ENCODE assay signal across 39 mouse cellular contexts in genomic region chr19:12666156-12666555, GRCm38 (mm10). TPM values are rescaled to one million over a fixed set of nuclear protein-coding genes. Genes with fewer than 3 reads are reported as not detected.
"Had no signal": no experiment of that assay in that cellular context is flagged by ENCODE, and none has a peak within 500 bp of the region (broad histone marks: within the 10 kb centered on the region; RNA-seq: fewer than 3 reads in every experiment).

No protein-coding gene starts in this region.

- H3K27ac ChIP-seq: limb, embryonic 10.5 days; limb, embryonic 12.5 days; limb, embryonic 13.5 days; limb, embryonic 15.5 days; liver, embryonic 12.5 days; liver, embryonic 13.5 days; liver, embryonic 14.5 days; liver, embryonic 15.5 days; lung, embryonic 15.5 days; macrophage; midbrain, embryonic 10.5 days; midbrain, embryonic 12.5 days; midbrain, embryonic 13.5 days; midbrain, embryonic 15.5 days; neural tube, embryonic 12.5 days had no signal

- H3K36me3 ChIP-seq: limb, embryonic 10.5 days; limb, embryonic 12.5 days; limb, embryonic 13.5 days; limb, embryonic 15.5 days; liver, embryonic 12.5 days; liver, embryonic 13.5 days; liver, embryonic 15.5 days; lung, embryonic 15.5 days; midbrain, embryonic 10.5 days; midbrain, embryonic 12.5 days; midbrain, embryonic 13.5 days; midbrain, embryonic 15.5 days; neural tube, embryonic 12.5 days had no signal

- H3K9me3 ChIP-seq: limb, embryonic 10.5 days; limb, embryonic 15.5 days; liver, embryonic 15.5 days; lung, embryonic 15.5 days; midbrain, embryonic 13.5 days; midbrain, embryonic 15.5 days had no signal

- H3K4me2 ChIP-seq: limb, embryonic 12.5 days; limb, embryonic 13.5 days; limb, embryonic 15.5 days; liver, embryonic 11.5 days; liver, embryonic 12.5 days; liver, embryonic 13.5 days; liver, embryonic 15.5 days; lung, embryonic 14.5 days; lung, embryonic 15.5 days; midbrain, embryonic 11.5 days; midbrain, embryonic 12.5 days; midbrain, embryonic 13.5 days; midbrain, embryonic 15.5 days; neural tube, embryonic 12.5 days had no signal

- H3K27me3 ChIP-seq: limb, embryonic 12.5 days; limb, embryonic 13.5 days; limb, embryonic 15.5 days; liver, embryonic 12.5 days; liver, embryonic 13.5 days; liver, embryonic 15.5 days; lung, embryonic 15.5 days; megakaryocyte, embryonic 14.5 days; midbrain, embryonic 12.5 days; midbrain, embryonic 13.5 days; midbrain, embryonic 15.5 days; neural tube, embryonic 12.5 days had no signal

- H3K9ac ChIP-seq: limb, embryonic 12.5 days; limb, embryonic 13.5 days; limb, embryonic 15.5 days; liver, embryonic 12.5 days; liver, embryonic 13.5 days; liver, embryonic 14.5 days; liver, embryonic 15.5 days; liver, postnatal 0 days; lung, embryonic 14.5 days; lung, embryonic 15.5 days; midbrain, embryonic 12.5 days; midbrain, embryonic 13.5 days; midbrain, embryonic 15.5 days; neural tube, embryonic 12.5 days had no signal

- H3K4me3 ChIP-seq: limb, embryonic 10.5 days; limb, embryonic 12.5 days; limb, embryonic 13.5 days; limb, embryonic 15.5 days; liver, embryonic 12.5 days; liver, embryonic 13.5 days; liver, embryonic 15.5 days; lung, embryonic 15.5 days; megakaryocyte, embryonic 14.5 days; midbrain, embryonic 10.5 days; midbrain, embryonic 12.5 days; midbrain, embryonic 13.5 days; midbrain, embryonic 15.5 days; myocyte; neural tube, embryonic 12.5 days had no signal

- ATAC-seq: liver, embryonic 12.5 days; liver, postnatal 0 days; lung, postnatal 0 days; midbrain, embryonic 13.5 days; midbrain, embryonic 15.5 days; midbrain, embryonic 16.5 days had no signal

- H3K4me1 ChIP-seq: limb, embryonic 10.5 days; limb, embryonic 12.5 days; limb, embryonic 13.5 days; limb, embryonic 15.5 days; liver, embryonic 12.5 days; liver, embryonic 13.5 days; liver, embryonic 15.5 days; lung, embryonic 15.5 days; megakaryocyte, embryonic 14.5 days; midbrain, embryonic 10.5 days; midbrain, embryonic 12.5 days; midbrain, embryonic 13.5 days; midbrain, embryonic 15.5 days; neural tube, embryonic 12.5 days had no signal

- DNase-seq: left cerebral cortex, postnatal 4 days; liver; liver, embryonic 13.5 days; liver, postnatal 0 days; lung, adult 18-20 months; lung, adult 2 months; lung, embryonic 14.5 days; lung, postnatal 10 days; lung, postnatal 14 days; lung, postnatal 36 days; lung, postnatal 4 days; midbrain, embryonic 14.5 days had no signal

RNA-seq across cellular contexts. Expression of gene Olfr1442, which starts 4.1 kb away (rescaled TPM):
- polyA plus RNA-seq: limb, embryonic 10.5 days; limb, embryonic 11.5 days; limb, embryonic 12.5 days; limb, embryonic 13.5 days; limb, embryonic 14.5 days; limb, embryonic 15.5 days; liver, adult 2 months; liver, embryonic 11.5 days; liver, embryonic 12.5 days; liver, embryonic 13.5 days; liver, embryonic 14.5 days; liver, embryonic 15.5 days; liver, embryonic 16.5 days; liver, postnatal 0 days; lung, adult 2 months; lung, embryonic 14.5 days; lung, embryonic 15.5 days; lung, embryonic 16.5 days; lung, postnatal 0 days; macrophage; midbrain, embryonic 10.5 days; midbrain, embryonic 11.5 days; midbrain, embryonic 12.5 days; midbrain, embryonic 13.5 days; midbrain, embryonic 14.5 days; midbrain, embryonic 15.5 days; midbrain, embryonic 16.5 days; midbrain, postnatal 0 days; myocyte; neural tube, embryonic 11.5 days; neural tube, embryonic 12.5 days had no signal

RNA-seq across cellular contexts. Expression of gene Olfr1443, which starts 11.8 kb away (rescaled TPM):
- polyA plus RNA-seq: limb, embryonic 10.5 days; limb, embryonic 11.5 days; limb, embryonic 12.5 days; limb, embryonic 13.5 days; limb, embryonic 14.5 days; limb, embryonic 15.5 days; liver, embryonic 11.5 days; liver, embryonic 12.5 days; liver, embryonic 13.5 days; liver, embryonic 14.5 days; liver, embryonic 15.5 days; liver, embryonic 16.5 days; liver, postnatal 0 days; lung, adult 2 months; lung, embryonic 14.5 days; lung, embryonic 15.5 days; lung, embryonic 16.5 days; lung, postnatal 0 days; macrophage; midbrain, embryonic 10.5 days; midbrain, embryonic 11.5 days; midbrain, embryonic 12.5 days; midbrain, embryonic 13.5 days; midbrain, embryonic 14.5 days; midbrain, embryonic 15.5 days; midbrain, embryonic 16.5 days; midbrain, postnatal 0 days; myocyte; neural tube, embryonic 11.5 days; neural tube, embryonic 12.5 days had no signal

RNA-seq across cellular contexts. Expression of gene Keg1, which starts 29.4 kb away (rescaled TPM):
- polyA plus RNA-seq: limb, embryonic 10.5 days; limb, embryonic 11.5 days; limb, embryonic 12.5 days; limb, embryonic 13.5 days; limb, embryonic 14.5 days; limb, embryonic 15.5 days; lung, embryonic 14.5 days; lung, embryonic 16.5 days; lung, postnatal 0 days; macrophage; midbrain, embryonic 10.5 days; midbrain, embryonic 11.5 days; midbrain, embryonic 12.5 days; midbrain, embryonic 13.5 days; midbrain, embryonic 14.5 days; midbrain, embryonic 15.5 days; midbrain, embryonic 16.5 days; midbrain, postnatal 0 days; myocyte; neural tube, embryonic 11.5 days; neural tube, embryonic 12.5 days had no signal

RNA-seq across cellular contexts. Expression of gene Glyat, which starts 33.0 kb away (rescaled TPM):
- polyA plus RNA-seq: limb, embryonic 10.5 days; limb, embryonic 11.5 days; limb, embryonic 12.5 days; limb, embryonic 13.5 days; limb, embryonic 15.5 days; liver, embryonic 11.5 days; liver, embryonic 12.5 days; lung, adult 2 months; lung, embryonic 14.5 days; lung, embryonic 15.5 days; lung, embryonic 16.5 days; lung, postnatal 0 days; macrophage; midbrain, embryonic 10.5 days; midbrain, embryonic 11.5 days; midbrain, embryonic 12.5 days; midbrain, embryonic 13.5 days; midbrain, embryonic 14.5 days; midbrain, embryonic 15.5 days; midbrain, embryonic 16.5 days; midbrain, postnatal 0 days; myocyte; neural tube, embryonic 11.5 days; neural tube, embryonic 12.5 days had no signal
